21 mouse cellular contexts compared by ENCODE assay signal in genomic region chr12:27757641-27758040, GRCm38 (mm10).
"Had no signal": no experiment of that assay in that cellular context is flagged by ENCODE, and none has a peak within 500 bp of the region (broad histone marks: within the 10 kb centered on the region; RNA-seq: fewer than 3 reads in every experiment).

No protein-coding gene starts in this region.

- H3K27ac ChIP-seq: layer of hippocampus, adult 2 months; limb, embryonic 15.5 days; liver, embryonic 14.5 days; macrophage; midbrain, embryonic 12.5 days; midbrain, embryonic 15.5 days; neural tube, embryonic 12.5 days; neural tube, embryonic 15.5 days; stomach, postnatal 0 days had no signal

- H3K4me3 ChIP-seq: layer of hippocampus, adult 2 months; limb, embryonic 15.5 days; midbrain, embryonic 12.5 days; midbrain, embryonic 15.5 days; neural tube, embryonic 12.5 days; neural tube, embryonic 15.5 days had no signal

- H3K36me3 ChIP-seq: limb, embryonic 15.5 days; midbrain, embryonic 12.5 days; midbrain, embryonic 15.5 days; neural tube, embryonic 12.5 days; neural tube, embryonic 15.5 days had no signal

- H3K9me3 ChIP-seq: limb, embryonic 15.5 days; midbrain, embryonic 12.5 days; midbrain, embryonic 15.5 days; neural tube, embryonic 12.5 days; neural tube, embryonic 15.5 days had no signal

- H3K27me3 ChIP-seq: limb, embryonic 15.5 days; midbrain, embryonic 12.5 days; midbrain, embryonic 15.5 days; neural tube, embryonic 12.5 days; neural tube, embryonic 15.5 days had no signal

- H3K9ac ChIP-seq: limb, embryonic 15.5 days; liver, embryonic 14.5 days; liver, postnatal 0 days; lung, embryonic 14.5 days; midbrain, embryonic 12.5 days; midbrain, embryonic 15.5 days; neural tube, embryonic 12.5 days; neural tube, embryonic 15.5 days had no signal

- H3K4me1 ChIP-seq: limb, embryonic 15.5 days; midbrain, embryonic 12.5 days; midbrain, embryonic 15.5 days; neural tube, embryonic 12.5 days; neural tube, embryonic 15.5 days had no signal

- DNase-seq: layer of hippocampus, adult 9-11 months; liver, postnatal 0 days; lung, embryonic 14.5 days; right cerebral cortex, adult 18-20 months; right cerebral cortex, postnatal 14 days; right cerebral cortex, postnatal 4 days; thymus, adult 2 months; thymus, postnatal 14 days; thymus, postnatal 4 days had no signal

- H3K4me2 ChIP-seq: limb, embryonic 15.5 days; liver, embryonic 11.5 days; lung, embryonic 14.5 days; midbrain, embryonic 12.5 days; midbrain, embryonic 15.5 days; neural tube, embryonic 12.5 days; neural tube, embryonic 15.5 days had no signal

- ATAC-seq: intestine, postnatal 0 days; liver, postnatal 0 days; lung, postnatal 0 days; midbrain, embryonic 15.5 days had no signal
